Mouse (Mus musculus) lung, adult 2 months (tissue): ENCODE measurements at regions not wholly inside any gene's neighbourhood (a gene's known extent, or its start where the extent isn't known, plus 50 kb on each side); places are given as distances from the start of the nearest gene placed in this dataset.

ENCODE experiments used
- CTCF ChIP-seq: fragments of 200-500 bp; IDR thresholded peaks from 2 replicates; pipeline ENCODE4 v1.5.1; 2011; ENCODE audit warnings: mild to moderate bottlenecking, low read length, control low read depth; ENCODE audit not compliant: insufficient read depth
- POLR2A ChIP-seq: fragments of 200-500 bp; IDR thresholded peaks from 2 replicates; pipeline ENCODE4 v1.6.1; 2011; ENCODE audit warnings: low read depth, mild to moderate bottlenecking, control low read depth, low read length, borderline replicate concordance; ENCODE audit errors: extremely low read depth

DNA sequence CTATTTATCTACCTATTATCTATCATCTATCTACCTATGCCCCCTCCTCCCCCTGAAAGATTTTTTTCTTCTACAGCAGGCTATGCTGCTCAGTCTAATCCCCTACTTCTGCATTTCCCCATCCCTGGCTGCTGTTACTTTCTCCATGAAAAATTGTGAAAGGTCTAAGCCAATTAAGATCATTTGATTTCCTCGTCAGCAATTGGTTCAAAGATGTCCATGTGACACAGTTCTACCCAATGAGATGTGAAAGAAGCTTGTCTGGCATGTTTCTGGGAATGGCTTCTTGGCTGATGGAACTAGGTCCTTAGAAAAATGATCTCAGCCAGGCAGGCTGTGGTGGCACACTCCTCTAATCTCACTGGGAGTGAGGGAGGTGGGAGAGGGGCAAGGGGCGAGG lies 103.8 kb downstream of the Phlda1 start:
- TF ChIP-seq POLR2A = no peak
- no peak for TF ChIP-seq CTCF
